Mouse (Mus musculus) WW6 (cell line): Measurements from ENCODE around the gene Slc2a8.
"Not testable (repeated sequence)": the region's sequence is repeated elsewhere in the genome, so short reads cannot be mapped to it uniquely, and the experiment has no call there.

Experiments used
- DNase-seq: peaks from one replicate; pipeline ENCODE4 v3.0.0-alpha.2; 2013; ENCODE audit warnings: low read depth, low spot score

Slc2a8 gene

GRCm38 (mm10) chr2:32981725-32982271 lies at the start of gene Slc2a8:
Gene Slc2a8, minus strand, starts transcription at chr2:32982083.
- DNase-seq = peak; percentile 89

GRCm38 (mm10) chr2:33025040-33025439 lies 43.2 kb upstream of the Slc2a8 start:
- no peak for DNase-seq

GRCm38 (mm10) chr2:33024564-33024963 lies 42.7 kb upstream of the Slc2a8 start:
- no peak for DNase-seq

GRCm38 (mm10) chr2:33022846-33023245 lies 41.0 kb upstream of the Slc2a8 start:
- no peak for DNase-seq

- DNase-seq = no peak
These were observed 36.1 kb upstream of the Slc2a8 start for GRCm38 (mm10) chr2:33018026-33018425.

- DNase-seq = no peak
These were observed 35.3 kb upstream of the Slc2a8 start for GRCm38 (mm10) chr2:33017191-33017590.

- DNase-seq = no peak
These were observed 33.0 kb upstream of the Slc2a8 start for GRCm38 (mm10) chr2:33014877-33015276.

GRCm38 (mm10) chr2:33009055-33009454 lies 27.2 kb upstream of the Slc2a8 start:
- not testable (repeated sequence) for DNase-seq

GRCm38 (mm10) chr2:33005041-33005440 lies 23.2 kb upstream of the Slc2a8 start:
- DNase-seq = no peak

GRCm38 (mm10) chr2:33002144-33002543 lies 20.3 kb upstream of the Slc2a8 start:
- no peak for DNase-seq

- no peak for DNase-seq
These were observed 17.9 kb upstream of the Slc2a8 start for GRCm38 (mm10) chr2:32999752-33000151.

- DNase-seq = no peak
These were observed 15.9 kb upstream of the Slc2a8 start for GRCm38 (mm10) chr2:32997792-32998191.

- no peak for DNase-seq
These were observed 15.2 kb upstream of the Slc2a8 start for GRCm38 (mm10) chr2:32997081-32997480.

GRCm38 (mm10) chr2:32992130-32992529 lies 10.2 kb upstream of the Slc2a8 start:
- no peak for DNase-seq

GRCm38 (mm10) chr2:32990167-32990832 lies 8.4 kb upstream of the Slc2a8 start:
- no peak for DNase-seq

- DNase-seq = no peak
These were observed 7.5 kb upstream of the Slc2a8 start for GRCm38 (mm10) chr2:32989376-32989775.

GRCm38 (mm10) chr2:32985844-32986243 lies 4.0 kb upstream of the Slc2a8 start:
- no peak for DNase-seq

GRCm38 (mm10) chr2:32983617-32984016 lies 1.7 kb upstream of the Slc2a8 start:
- DNase-seq = no peak

- DNase-seq = no peak
These were observed 817 bp upstream of the Slc2a8 start for GRCm38 (mm10) chr2:32982700-32983099.

- DNase-seq = no peak
These were observed 602 bp downstream of the Slc2a8 start for GRCm38 (mm10) chr2:32981281-32981680.

- DNase-seq = no peak
These were observed 2.2 kb downstream of the Slc2a8 start for GRCm38 (mm10) chr2:32979675-32980074.

- no peak for DNase-seq
These were observed 3.2 kb downstream of the Slc2a8 start for GRCm38 (mm10) chr2:32978675-32979074.

GRCm38 (mm10) chr2:32977114-32977513 lies 4.8 kb downstream of the Slc2a8 start:
- no peak for DNase-seq

GRCm38 (mm10) chr2:32974216-32974615 lies 7.7 kb downstream of the Slc2a8 start:
- no peak for DNase-seq
